8 mouse cellular contexts compared by ENCODE assay signal in the genomic region with DNA sequence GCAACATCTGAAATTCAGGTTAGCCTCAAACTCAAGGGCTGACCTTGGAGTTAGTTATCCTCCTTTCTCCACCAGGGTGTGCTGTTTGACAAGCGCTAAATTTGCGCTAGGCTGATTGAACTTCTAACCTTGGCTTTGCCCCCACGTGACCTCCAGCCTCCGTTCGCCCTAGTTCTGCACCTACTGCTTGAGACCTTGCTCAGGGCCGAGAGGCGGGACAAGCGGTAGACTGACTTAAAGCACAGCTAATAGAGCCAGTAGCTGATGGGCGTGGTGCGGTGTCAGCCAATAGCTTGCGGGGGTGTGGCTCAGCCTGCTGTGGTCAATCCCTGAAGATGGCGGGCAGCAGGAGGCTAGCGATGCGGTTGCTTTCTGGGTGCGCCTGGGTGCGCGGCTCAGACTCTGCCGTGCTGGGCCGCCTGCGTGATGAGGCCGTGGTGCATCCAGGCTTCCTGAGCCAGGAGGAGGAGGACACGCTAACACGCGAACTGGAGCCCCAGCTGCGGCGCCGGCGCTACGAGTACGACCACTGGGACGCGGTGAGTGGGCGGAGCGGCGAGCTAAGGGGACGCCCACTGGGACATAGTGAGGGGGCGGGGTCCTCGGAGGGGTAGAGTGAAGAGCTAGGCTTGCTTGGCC. TPM values are rescaled to one million over a fixed set of nuclear protein-coding genes. Genes with fewer than 3 reads are reported as not detected.
A peak's percentile ranks its signal among the peaks of the same experiment; 100 is the strongest.
DNase-seq lines count a peak whose midpoint lies in the region; ATAC-seq and TF ChIP-seq lines count a peak whose summit lies in the region.

A gene (plus strand): TSS at position 311 of the 639 bp plus-strand sequence.

- 0 out of 2 replicates have a peak, but pooled peaks have one; percentile 29 for TF ChIP-seq EP300 in ES-Bruce4 (IDR thresholded peaks at IDR 0.05; ENCODE audit: insufficient read depth, low read depth, low read length)
- TF ChIP-seq EP300 in liver, postnatal 0 days (IDR thresholded peaks at IDR 0.05; ENCODE audit: low read depth): 0 out of 2 replicates have a peak, but pooled peaks have one; percentile 52

- no peak within 1 kb of the TSS for H3K27ac ChIP-seq in ES-Bruce4 (ENCODE audit: insufficient read depth, low read length)
- peak within 1 kb of the TSS; percentile 73 for H3K27ac ChIP-seq in forebrain, embryonic 13.5 days
- peak within 1 kb of the TSS; percentile 77 for H3K27ac ChIP-seq in liver, postnatal 0 days (ENCODE audit: low read depth)
- peak within 1 kb of the TSS; percentile 77 for H3K27ac ChIP-seq in neural tube, embryonic 14.5 days (ENCODE audit: low read depth, low read length)

- H3K4me2 ChIP-seq in forebrain, embryonic 13.5 days: peak within 1 kb of the TSS; percentile 63
- peak within 1 kb of the TSS; percentile 70 for H3K4me2 ChIP-seq in liver, postnatal 0 days (ENCODE audit: low read depth, low read length)
- peak within 1 kb of the TSS; percentile 55 for H3K4me2 ChIP-seq in neural tube, embryonic 14.5 days (ENCODE audit: low read depth, low read length)

- peak; percentile 97 to 98 for DNase-seq in heart, postnatal 10 days
- peak; percentile 93 for DNase-seq in large intestine, adult 2 months (ENCODE audit: low read depth, low spot score)
- DNase-seq in liver, postnatal 0 days: peak; percentile 96
- DNase-seq in testis, postnatal 10 days (ENCODE audit: low spot score): peak; percentile 95

- TF ChIP-seq POLR2A in ES-Bruce4 (IDR thresholded peaks at IDR 0.05; ENCODE audit: insufficient read depth, low read length): peak; percentile 65

- no peaks in the 10 kb centered on the region for H3K9me3 ChIP-seq in ES-Bruce4 (replicated peaks; ENCODE audit: control insufficient read depth, insufficient read depth, low read length, poor library complexity, severe bottlenecking)
- H3K9me3 ChIP-seq in forebrain, embryonic 13.5 days (replicated peaks): no peaks in the 10 kb centered on the region
- H3K9me3 ChIP-seq in liver, postnatal 0 days (ENCODE audit: low read length): no peaks in the 10 kb centered on the region
- H3K9me3 ChIP-seq in neural tube, embryonic 14.5 days (ENCODE audit: control insufficient read depth, low read length): no peaks in the 10 kb centered on the region

- peak; percentile 97 for ATAC-seq in cerebellum, adult (ENCODE audit: insufficient number of reproducible peaks, low FRiP score, low TSS enrichment)
- ATAC-seq in forebrain, embryonic 13.5 days: peak; percentile 98
- ATAC-seq in liver, postnatal 0 days: peak; percentile 100
- peak; percentile 97 for ATAC-seq in neural tube, embryonic 14.5 days (ENCODE audit: low read depth)

- intact Hi-C loops in heart, postnatal 10 days (cut with DNase I): loop anchor here (1.0 to 10.0 kb wide), 4 partner anchors 100 to 335 kb away; a partner anchor contains a TSS

- H3K4me1 ChIP-seq in ES-Bruce4 (ENCODE audit: control insufficient read depth, insufficient read depth, low read length): no peaks in the 10 kb centered on the region
- H3K4me1 ChIP-seq in forebrain, embryonic 13.5 days: peaks cover 6% of the 10 kb centered on the region
- H3K4me1 ChIP-seq in liver, postnatal 0 days (ENCODE audit: insufficient read depth): peaks cover 8% of the 10 kb centered on the region
- H3K4me1 ChIP-seq in neural tube, embryonic 14.5 days (ENCODE audit: control insufficient read depth, insufficient read depth, low read length): 0 out of 2 replicates have a peak, but pooled peaks cover 3% of the 10 kb centered on the region

- peaks cover 38% of the 10 kb centered on the region for H3K36me3 ChIP-seq in ES-Bruce4 (ENCODE audit: control insufficient read depth, insufficient read depth, low read length, poor library complexity, severe bottlenecking)
- peaks cover 61% of the 10 kb centered on the region for H3K36me3 ChIP-seq in forebrain, embryonic 13.5 days (ENCODE audit: poor library complexity, severe bottlenecking)
- H3K36me3 ChIP-seq in liver, postnatal 0 days (replicated peaks; ENCODE audit: insufficient read depth, low read length): peaks cover 42% of the 10 kb centered on the region
- peaks cover 30% of the 10 kb centered on the region for H3K36me3 ChIP-seq in neural tube, embryonic 14.5 days (ENCODE audit: control insufficient read depth, insufficient read depth, low read length)

- WGBS in forebrain, embryonic 13.5 days: under 1% methylated on average over 38 of the region's 38 CpGs
- under 1% methylated on average over 38 of the region's 38 CpGs for WGBS in large intestine, adult 2 months
- under 1% methylated on average over 38 of the region's 38 CpGs for WGBS in liver, postnatal 0 days (ENCODE audit: insufficient replicate concordance)
- under 1% methylated on average over 37 of the region's 38 CpGs for WGBS in neural tube, embryonic 14.5 days

- no peaks in the 10 kb centered on the region for H3K27me3 ChIP-seq in ES-Bruce4 (ENCODE audit: control insufficient read depth, insufficient read depth, low read length, poor library complexity, severe bottlenecking)
- H3K27me3 ChIP-seq in forebrain, embryonic 13.5 days: no peaks in the 10 kb centered on the region
- no peaks in the 10 kb centered on the region for H3K27me3 ChIP-seq in liver, postnatal 0 days (ENCODE audit: insufficient read depth, low read length)
- H3K27me3 ChIP-seq in neural tube, embryonic 14.5 days (ENCODE audit: control insufficient read depth, insufficient read depth, low read length): no peaks in the 10 kb centered on the region

- peak within 1 kb of the TSS; percentile 69 for H3K4me3 ChIP-seq in ES-Bruce4 (ENCODE audit: low read depth, low read length)
- H3K4me3 ChIP-seq in forebrain, embryonic 13.5 days: peak within 1 kb of the TSS; percentile 73
- peak within 1 kb of the TSS; percentile 86 for H3K4me3 ChIP-seq in liver, postnatal 0 days (ENCODE audit: low read depth, low read length)
- H3K4me3 ChIP-seq in neural tube, embryonic 14.5 days (ENCODE audit: low read depth, low read length): peak within 1 kb of the TSS; percentile 78

- TF ChIP-seq CTCF in ES-Bruce4 (IDR thresholded peaks at IDR 0.05; ENCODE audit: low read depth, low read length): peak; percentile 60
- TF ChIP-seq CTCF in liver, postnatal 0 days (IDR thresholded peaks at IDR 0.05; ENCODE audit: low read depth): peak; percentile 97

- H3K9ac ChIP-seq in ES-Bruce4 (ENCODE audit: low read depth, poor library complexity, severe bottlenecking): peak within 1 kb of the TSS; percentile 12; the same call in 1 of the 2 replicates
- H3K9ac ChIP-seq in forebrain, embryonic 13.5 days: peak within 1 kb of the TSS; percentile 75
- H3K9ac ChIP-seq in liver, postnatal 0 days (replicated peaks): peak within 1 kb of the TSS; percentile 71
- peak within 1 kb of the TSS; percentile 66 for H3K9ac ChIP-seq in neural tube, embryonic 14.5 days (replicated peaks; ENCODE audit: low read depth, low read length)

RNA-seq across cellular contexts. Expression of the gene that starts here (rescaled TPM):
- polyA plus RNA-seq in ES-Bruce4 (2011; ENCODE audit: insufficient read depth, insufficient read length, low read depth, missing spikeins): 16.0 and 21.3 TPM in 2 replicates
- 41.0 and 41.2 TPM in 2 replicates for polyA plus RNA-seq in forebrain, embryonic 13.5 days (2015; fragmentation: Nextera tagmentation; extraction: Ambion mirVana)
- 10 to 100 TPM; 46.7 to 50.4 TPM for total RNA-seq in heart, postnatal 10 days (2021)
- polyA plus RNA-seq in large intestine, adult 2 months (2012; rRNA removed): 30.1 and 31.5 TPM in 2 replicates
- polyA plus RNA-seq in liver, postnatal 0 days (2015; fragmentation: Nextera tagmentation; extraction: Ambion mirVana): 22.9 and 23.9 TPM in 2 replicates
- 48.6 and 60.2 TPM in 2 replicates for polyA plus RNA-seq in neural tube, embryonic 14.5 days (2014; fragmentation: Nextera tagmentation; extraction: Ambion mirVana)

Comparison
In these comparisons a context has a peak if more than half of its experiments do, and no peak if none do; other contexts are left out.
1. H3K9ac ChIP-seq: peak in every context shown above with its lines; median percentile 75 in forebrain, embryonic 13.5 days; 71 in liver, postnatal 0 days; 66 in neural tube, embryonic 14.5 days; 12 in ES-Bruce4.